Mouse (Mus musculus): ENCODE measurements around the gene Garnl3.

GRCm38 (mm10) chr2:33065610-33066009 is 65.8 kb downstream of the Garnl3 start:
- no peak for TF ChIP-seq POLR2A (IDR thresholded peaks at IDR 0.05; ENCODE audit: control insufficient read depth, low read depth, low read length)
- no peak for TF ChIP-seq CTCF (IDR thresholded peaks at IDR 0.05; ENCODE audit: control insufficient read depth, insufficient read depth, insufficient replicate concordance, low read depth, low read length)
